Mouse (Mus musculus) midbrain, embryonic 16.5 days (tissue): ENCODE measurements at regions not wholly inside any gene's neighbourhood (a gene's known extent, or its start where the extent isn't known, plus 50 kb on each side); places are given as distances from the start of the nearest gene placed in this dataset.

ENCODE experiments used
- ATAC-seq: fragments of 200-750 bp; cut with Nextera tagmentation; 2 replicates; pipeline ENCODE4 v1.8.0; 2017; ENCODE audit warnings: moderate TSS enrichment
- H3K27ac ChIP-seq: fragments of 300-500 bp; sonication (generic); 2 replicates; pipeline ENCODE4 v1.5.1; 2014; ENCODE audit warnings: mild to moderate bottlenecking, low read length, mixed read lengths
- H3K27me3 ChIP-seq: fragments of 300-500 bp; sonication (generic); 2 replicates; pipeline ENCODE4 v1.6.1; 2014; ENCODE audit warnings: low read depth, low read length, mixed read lengths; ENCODE audit not compliant: control insufficient read depth, insufficient read depth
- H3K36me3 ChIP-seq: fragments of 300-500 bp; sonication (generic); 2 replicates; pipeline ENCODE4 v1.6.1; 2014; ENCODE audit warnings: mild to moderate bottlenecking, low read length, moderate library complexity, mixed read lengths; ENCODE audit not compliant: control insufficient read depth, insufficient read depth
- H3K4me1 ChIP-seq: fragments of 300-500 bp; sonication (generic); 2 replicates; pipeline ENCODE4 v1.6.1; 2014; ENCODE audit warnings: mild to moderate bottlenecking, low read length, mixed read lengths; ENCODE audit not compliant: control insufficient read depth, insufficient read depth
- H3K4me2 ChIP-seq: fragments of 300-500 bp; sonication (generic); 2 replicates; pipeline ENCODE4 v1.6.1; 2014; ENCODE audit warnings: mild to moderate bottlenecking, low read length, mixed read lengths
- H3K4me3 ChIP-seq: fragments of 300-500 bp; sonication (generic); 2 replicates; pipeline ENCODE4 v1.5.1; 2014; ENCODE audit warnings: low read depth, mild to moderate bottlenecking, low read length, moderate library complexity, mixed read lengths
- H3K9ac ChIP-seq: fragments of 300-500 bp; sonication (generic); 2 replicates; pipeline ENCODE4 v1.6.1; 2014; ENCODE audit warnings: low read depth, low read length, mixed read lengths
- H3K9me3 ChIP-seq: fragments of 300-500 bp; sonication (generic); replicated peaks from 2 replicates; pipeline ENCODE4 v1.6.1; 2014; ENCODE audit warnings: mild to moderate bottlenecking, low read length, mixed read lengths; ENCODE audit not compliant: control insufficient read depth, poor library complexity, severe bottlenecking
- WGBS: fragments of 180-500 bp; shearing (Covaris S2); extraction: QIAGEN DNeasy Blood & Tissue Kit; methylation state at CpG from one replicate; pipeline ENCODE4 v1.1.7; 2014; 5-methylcytosine and 5-hydroxymethylcytosine counted together

GRCm38 (mm10) chr13:51026311-51026918 is 74.3 kb upstream of the Spin1 start:
- Histone ChIP-seq H3K9me3 (no peaks in the 10 kb centered on the region), H3K4me1 (no peaks in the 10 kb centered on the region), H3K4me3 (no peak overlapping the region), H3K4me2 (no peak overlapping the region), H3K9ac (no peak overlapping the region), H3K27me3 (no peaks in the 10 kb centered on the region), H3K27ac (no peak overlapping the region), H3K36me3 (no peaks in the 10 kb centered on the region)
- ATAC-seq, result no peak
- WGBS, result 87% methylated on average over 6 of the region's 6 CpGs

GRCm38 (mm10) chr13:51037850-51038450 is 62.7 kb upstream of the Spin1 start:
- ATAC-seq, result no peak
- H3K9ac ChIP-seq, result no peak overlapping the region
- no peaks in the 10 kb centered on the region for H3K27me3 ChIP-seq
- H3K9me3 ChIP-seq, result no peaks in the 10 kb centered on the region
- H3K4me1 ChIP-seq, result no peaks in the 10 kb centered on the region
- no peak overlapping the region for H3K27ac ChIP-seq
- 88% methylated on average over 13 of the region's 13 CpGs for WGBS
- H3K36me3 ChIP-seq, result no peaks in the 10 kb centered on the region
- H3K4me3 ChIP-seq, result no peak overlapping the region
- H3K4me2 ChIP-seq, result no peak overlapping the region

GRCm38 (mm10) chr13:51038955-51039354 is 61.7 kb upstream of the Spin1 start:
- H3K27me3 ChIP-seq, result no peaks in the 10 kb centered on the region
- WGBS, result 94% methylated on average over 4 of the region's 4 CpGs
- no peak for ATAC-seq
- no peaks in the 10 kb centered on the region for H3K36me3 ChIP-seq
- no peak overlapping the region for H3K4me3 ChIP-seq
- no peaks in the 10 kb centered on the region; the same call in 1 of the 2 replicates for H3K9me3 ChIP-seq
- no peak overlapping the region for H3K27ac ChIP-seq
- no peak overlapping the region for H3K9ac ChIP-seq
- H3K4me2 ChIP-seq, result no peak overlapping the region
- H3K4me1 ChIP-seq, result no peaks in the 10 kb centered on the region

- no peak overlapping the region for H3K9ac ChIP-seq
- no peak overlapping the region for H3K4me2 ChIP-seq
- H3K27me3 ChIP-seq, result no peaks in the 10 kb centered on the region
- no peak overlapping the region for H3K27ac ChIP-seq
- WGBS, result 74% methylated on average over 2 of the region's 2 CpGs
- H3K36me3 ChIP-seq, result no peaks in the 10 kb centered on the region
- no peaks in the 10 kb centered on the region for H3K4me1 ChIP-seq
- H3K9me3 ChIP-seq, result no peaks in the 10 kb centered on the region; the same call in 1 of the 2 replicates
- H3K4me3 ChIP-seq, result no peak overlapping the region
- ATAC-seq, result no peak
Observed at GRCm38 (mm10) chr13:51041121-51041520, 59.6 kb upstream of the Spin1 start.

- no peaks in the 10 kb centered on the region for H3K27me3 ChIP-seq
- no peaks in the 10 kb centered on the region for H3K4me1 ChIP-seq
- H3K27ac ChIP-seq, result no peak overlapping the region
- no peak overlapping the region for H3K9ac ChIP-seq
- H3K4me2 ChIP-seq, result no peak overlapping the region
- 97% methylated on average over 9 of the region's 9 CpGs for WGBS
- no peak overlapping the region for H3K4me3 ChIP-seq
- H3K36me3 ChIP-seq, result no peaks in the 10 kb centered on the region
- no peak for ATAC-seq
- H3K9me3 ChIP-seq, result no peaks in the 10 kb centered on the region; the same call in 1 of the 2 replicates
Observed at GRCm38 (mm10) chr13:51042881-51043402, 57.7 kb upstream of the Spin1 start.
